Mouse (Mus musculus) lung, adult 2 months (tissue): ENCODE data around the gene Igsf9b. TPM values are rescaled to one million over a fixed set of nuclear protein-coding genes. Genes with fewer than 3 reads are reported as not detected.

Source experiments
- DNase-seq: peaks from one replicate; pipeline ENCODE4 v3.0.0; 2022
- H3K4me1 ChIP-seq: fragments of 200-500 bp; 2 replicates; pipeline ENCODE4 v1.6.1; 2011; ENCODE audit warnings: low read length; ENCODE audit not compliant: control insufficient read depth, insufficient read depth
- H3K4me3 ChIP-seq: fragments of 200-500 bp; replicated peaks from 2 replicates; pipeline ENCODE3; 2011; ENCODE audit warnings: low read depth, mild to moderate bottlenecking, control low read depth, low read length; ENCODE audit errors: extremely low read depth
- CTCF ChIP-seq: fragments of 200-500 bp; IDR thresholded peaks from 2 replicates; pipeline ENCODE4 v1.5.1; 2011; ENCODE audit warnings: mild to moderate bottlenecking, low read length, control low read depth; ENCODE audit not compliant: insufficient read depth
- POLR2A ChIP-seq: fragments of 200-500 bp; IDR thresholded peaks from 2 replicates; pipeline ENCODE4 v1.6.1; 2011; ENCODE audit warnings: low read depth, mild to moderate bottlenecking, control low read depth, low read length, borderline replicate concordance; ENCODE audit errors: extremely low read depth
- WGBS: fragments of 180-500 bp; shearing (Covaris S2); methylation state at CpG from one replicate; pipeline ENCODE4 v1.1.7; 2018; 5-methylcytosine and 5-hydroxymethylcytosine counted together
- polyA plus RNA-seq: library from polyadenylated mRNA; depleted of rRNA; stranded (reverse); fragments of >200 nt; gene quantifications from 2 replicates; pipeline ENCODE4 v1.2.3, GENCODE M21; 2012

Igsf9b gene
- polyA plus RNA-seq, 1 experiment, result 1.4 TPM

- peak; percentile 12 for DNase-seq
- 33% methylated on average over 5 of the region's 5 CpGs for WGBS
- no peak for TF ChIP-seq POLR2A
- no peaks in the 10 kb centered on the region for H3K4me1 ChIP-seq
- no peak overlapping the region for H3K4me3 ChIP-seq
These were observed 11.6 kb upstream of the Igsf9b start for GRCm38 (mm10) chr9:27287419-27287818.

- Histone ChIP-seq H3K4me1 (no peaks in the 10 kb centered on the region), H3K4me3 (no peak overlapping the region)
- no peak for DNase-seq
- WGBS, result 25% methylated on average over 7 of the region's 7 CpGs
- no peak for TF ChIP-seq POLR2A
- no peak for TF ChIP-seq CTCF
These were observed 10.6 kb upstream of the Igsf9b start for GRCm38 (mm10) chr9:27288442-27288841.

- Histone ChIP-seq H3K4me3 (no peak overlapping the region), H3K4me1 (no peaks in the 10 kb centered on the region)
- TF ChIP-seq CTCF, result no peak
- TF ChIP-seq POLR2A, result no peak
- DNase-seq, result no peak
- WGBS, result 45% methylated on average over 7 of the region's 7 CpGs
These were observed 9.3 kb upstream of the Igsf9b start for GRCm38 (mm10) chr9:27289543-27290308.

GRCm38 (mm10) chr9:27294380-27294779, 4.6 kb upstream of the Igsf9b start:
- TF ChIP-seq CTCF, result no peak
- TF ChIP-seq POLR2A, result no peak
- Histone ChIP-seq H3K4me3 (no peak overlapping the region), H3K4me1 (no peaks in the 10 kb centered on the region)
- no peak for DNase-seq
- WGBS, result 57% methylated on average over 4 of the region's 4 CpGs

GRCm38 (mm10) chr9:27299286-27300187, 533 bp downstream of the Igsf9b start:
- 1% methylated on average over 68 of the region's 68 CpGs for WGBS
- H3K4me3 ChIP-seq, result peak overlapping the region; percentile 52
- TF ChIP-seq CTCF (no peak), POLR2A (no peak)
- peak; percentile 18 for DNase-seq
- no peaks in the 10 kb centered on the region for H3K4me1 ChIP-seq

- H3K4me1 ChIP-seq, result no peaks in the 10 kb centered on the region
- peak overlapping the region; percentile 52 for H3K4me3 ChIP-seq
- peak; percentile 43 for DNase-seq
- TF ChIP-seq CTCF (no peak), POLR2A (no peak)
- 3% methylated on average over 32 of the region's 32 CpGs for WGBS
These were observed 1.2 kb downstream of the Igsf9b start for GRCm38 (mm10) chr9:27300188-27300691.

GRCm38 (mm10) chr9:27300698-27301097, 1.7 kb downstream of the Igsf9b start:
- WGBS, result 11% methylated on average over 4 of the region's 4 CpGs
- no peak for TF ChIP-seq POLR2A
- no peak for TF ChIP-seq CTCF

GRCm38 (mm10) chr9:27301486-27301885, 2.5 kb downstream of the Igsf9b start:
- 48% methylated on average over 5 of the region's 5 CpGs for WGBS
- no peak overlapping the region for H3K4me3 ChIP-seq
- no peak for DNase-seq
- TF ChIP-seq CTCF (no peak), POLR2A (no peak)
- no peaks in the 10 kb centered on the region for H3K4me1 ChIP-seq

More at GRCm38 (mm10) chr9:27300698-27301097, 1.7 kb downstream of the Igsf9b start:
- H3K4me1 ChIP-seq, result no peaks in the 10 kb centered on the region
- H3K4me3 ChIP-seq, result no peak overlapping the region
- no peak for DNase-seq

GRCm38 (mm10) chr9:27302291-27302690, 3.3 kb downstream of the Igsf9b start:
- TF ChIP-seq CTCF (no peak), POLR2A (no peak)
- no peak overlapping the region for H3K4me3 ChIP-seq
- DNase-seq, result no peak
- H3K4me1 ChIP-seq, result no peaks in the 10 kb centered on the region
- WGBS, result 54% methylated on average over 5 of the region's 5 CpGs
